Mouse (Mus musculus) CD4-positive, CD25-positive, alpha-beta regulatory T cell, adult 4 months (primary cell): Measurements from ENCODE around the gene Telo2. TPM values are rescaled to one million over a fixed set of nuclear protein-coding genes. Genes with fewer than 3 reads are reported as not detected.

Source experiments
- ATAC-seq: one replicate; pipeline ENCODE4 v1.8.0; 2017
- polyA plus RNA-seq, 2 experiments: library from polyadenylated mRNA; unstranded; fragments of 100-300 nt; shearing (Covaris generic); gene quantifications; one replicate each; pipeline ENCODE4 v1.2.1; 2017

Gene Telo2
- polyA plus RNA-seq, 2 experiments from 2014 or later: 24.4 to 36.8 TPM

GRCm38 (mm10) chr17:25100052-25100451 is 15.7 kb downstream of the Telo2 start:
- no peak for ATAC-seq

DNA sequence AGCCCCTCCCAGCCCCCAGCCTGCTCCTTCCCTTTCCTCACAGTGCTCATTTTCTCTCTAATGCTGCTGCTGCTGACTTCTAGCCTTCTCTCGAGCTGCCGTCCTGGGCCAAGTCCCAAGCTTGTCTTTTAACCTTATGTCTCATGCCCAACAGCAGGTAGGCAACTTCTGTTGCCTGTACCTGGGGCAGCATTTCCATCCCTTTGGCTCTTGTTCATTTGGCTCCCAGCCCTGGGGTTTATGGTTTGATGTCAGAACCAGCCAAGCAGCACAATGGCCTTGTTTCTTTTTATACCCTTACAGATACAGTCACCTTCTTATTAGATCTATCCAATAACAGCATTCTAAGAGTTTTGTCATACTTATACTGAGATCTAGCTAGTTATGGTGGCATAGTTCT is 19.5 kb downstream of the Telo2 start:
- ATAC-seq: no peak

GRCm38 (mm10) chr17:25090450-25090849 is 25.3 kb downstream of the Telo2 start:
- no peak for ATAC-seq

- no peak for ATAC-seq
These were observed 26.6 kb downstream of the Telo2 start for GRCm38 (mm10) chr17:25089158-25089557.

GRCm38 (mm10) chr17:25086724-25087123 is 29.0 kb downstream of the Telo2 start:
- no peak for ATAC-seq

GRCm38 (mm10) chr17:25084835-25085385 is 30.9 kb downstream of the Telo2 start:
- ATAC-seq: no peak

- ATAC-seq: no peak
These were observed 32.3 kb downstream of the Telo2 start, which contains the start of gene Tmem204 for GRCm38 (mm10) chr17:25083444-25083931. TSS of gene Tmem204 (minus strand) at chr17:25083591.

GRCm38 (mm10) chr17:25082887-25083286 is 32.9 kb downstream of the Telo2 start:
- no peak for ATAC-seq

- no peak for ATAC-seq
These were observed 33.5 kb downstream of the Telo2 start for GRCm38 (mm10) chr17:25082081-25082847.

- no peak for ATAC-seq
These were observed 34.8 kb downstream of the Telo2 start for GRCm38 (mm10) chr17:25080960-25081381.

- ATAC-seq: no peak
These were observed 35.6 kb downstream of the Telo2 start for GRCm38 (mm10) chr17:25080210-25080609.

- no peak for ATAC-seq
These were observed 37.9 kb downstream of the Telo2 start for GRCm38 (mm10) chr17:25077771-25078372.

DNA sequence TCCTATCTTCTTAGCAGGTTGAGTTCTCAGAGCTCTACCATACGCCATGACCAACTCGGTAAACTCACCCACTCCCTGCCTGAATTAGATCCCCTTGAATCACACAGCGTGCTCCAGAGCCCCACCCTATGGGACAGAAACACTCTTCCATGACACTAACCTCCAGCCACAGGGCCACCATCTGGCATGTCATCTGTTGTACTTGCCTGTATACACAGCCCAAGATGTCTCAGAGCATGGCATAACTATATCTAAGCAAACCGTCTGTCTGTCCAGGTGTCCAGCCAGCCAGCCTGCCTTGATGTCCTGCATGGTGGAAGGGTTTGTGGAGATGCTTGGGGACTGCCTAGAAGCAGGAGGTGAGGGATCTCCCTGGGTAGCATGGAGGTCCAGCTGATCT is 38.9 kb downstream of the Telo2 start:
- no peak for ATAC-seq

DNA sequence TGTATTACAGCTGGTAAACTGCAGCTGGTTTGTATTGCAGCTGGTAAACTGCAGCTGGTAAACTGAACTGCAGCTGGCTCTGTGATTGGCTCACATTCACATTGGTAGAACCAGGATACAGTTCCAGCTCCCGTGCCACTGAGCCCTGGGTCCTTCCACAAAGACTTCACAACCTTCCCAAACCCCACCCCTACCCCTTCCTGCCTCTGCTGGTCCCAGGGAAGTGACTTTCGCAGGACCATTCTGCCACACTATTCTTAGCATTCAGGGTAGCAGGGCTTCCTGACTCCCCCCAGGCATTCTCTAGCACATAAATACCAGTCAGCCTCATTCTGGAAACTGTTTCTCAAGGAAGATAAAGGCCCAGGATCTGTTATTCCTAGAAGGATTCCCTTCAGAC is 47.1 kb downstream of the Telo2 start:
- ATAC-seq: no peak

GRCm38 (mm10) chr17:25067442-25067851 is 48.3 kb downstream of the Telo2 start:
- no peak for ATAC-seq

DNA sequence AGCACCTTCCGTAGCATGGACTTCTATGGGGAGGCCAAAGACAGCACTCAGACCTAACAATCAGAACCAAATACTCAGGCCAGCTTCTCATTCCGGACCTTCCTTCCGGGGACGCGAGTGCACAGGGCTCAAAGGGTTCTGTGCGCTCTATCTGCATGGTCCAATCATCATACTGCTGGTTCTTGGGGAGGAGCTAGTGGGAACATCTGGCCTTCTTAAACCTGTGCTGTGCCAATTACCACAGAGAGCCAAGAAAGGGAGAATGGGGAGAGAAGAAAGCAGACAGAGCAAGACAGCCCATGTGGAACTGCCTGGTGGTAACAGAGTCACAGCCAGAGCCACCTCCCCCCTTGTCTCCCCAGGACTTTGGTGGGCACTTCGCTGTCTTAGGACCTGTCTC is 49.2 kb downstream of the Telo2 start:
- no peak for ATAC-seq

- no peak for ATAC-seq
These were observed 50.6 kb downstream of the Telo2 start for GRCm38 (mm10) chr17:25065189-25065588.

DNA sequence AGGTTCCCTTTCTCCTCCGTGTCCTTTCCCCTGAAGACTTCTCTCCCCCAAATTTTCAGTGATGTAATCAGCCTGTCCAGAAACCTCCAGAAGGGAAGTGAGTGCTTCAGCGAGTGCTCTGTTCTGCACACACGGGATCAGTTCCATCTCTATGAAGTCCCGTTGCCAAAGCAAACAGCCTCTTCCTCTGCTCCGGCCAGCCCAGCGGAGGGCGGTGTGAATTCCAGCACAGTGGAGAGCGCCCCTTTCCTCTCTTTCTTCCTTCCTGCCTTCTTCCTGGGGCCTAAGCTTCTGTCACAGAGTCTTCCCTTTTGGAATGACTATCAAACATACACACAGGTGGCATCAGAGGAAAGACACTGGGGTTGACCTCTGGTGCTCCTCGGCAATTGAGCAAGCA is 51.4 kb downstream of the Telo2 start:
- no peak for ATAC-seq

DNA sequence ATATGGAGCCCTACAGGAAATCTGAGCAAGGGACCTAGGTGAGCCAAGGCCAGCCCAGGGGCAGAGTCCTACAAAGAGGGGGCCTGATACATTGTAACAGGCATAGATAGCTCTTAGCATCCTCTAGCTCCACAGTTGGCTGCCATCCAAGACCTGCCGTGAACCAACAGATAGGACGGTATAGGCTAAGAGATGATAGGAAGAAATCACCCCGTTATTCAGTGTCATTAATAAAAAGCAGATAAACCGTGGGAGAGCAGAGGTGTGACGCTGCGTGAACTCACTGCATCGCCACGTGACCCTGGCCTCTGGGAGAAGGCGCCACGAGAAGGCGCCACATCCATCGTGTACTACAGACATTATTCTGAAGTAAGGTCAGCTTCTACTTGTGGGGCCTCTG is 51.9 kb downstream of the Telo2 start:
- no peak for ATAC-seq

GRCm38 (mm10) chr17:25063261-25063660 is 52.5 kb downstream of the Telo2 start:
- no peak for ATAC-seq

GRCm38 (mm10) chr17:25057041-25057440 is 58.7 kb downstream of the Telo2 start:
- ATAC-seq: no peak

DNA sequence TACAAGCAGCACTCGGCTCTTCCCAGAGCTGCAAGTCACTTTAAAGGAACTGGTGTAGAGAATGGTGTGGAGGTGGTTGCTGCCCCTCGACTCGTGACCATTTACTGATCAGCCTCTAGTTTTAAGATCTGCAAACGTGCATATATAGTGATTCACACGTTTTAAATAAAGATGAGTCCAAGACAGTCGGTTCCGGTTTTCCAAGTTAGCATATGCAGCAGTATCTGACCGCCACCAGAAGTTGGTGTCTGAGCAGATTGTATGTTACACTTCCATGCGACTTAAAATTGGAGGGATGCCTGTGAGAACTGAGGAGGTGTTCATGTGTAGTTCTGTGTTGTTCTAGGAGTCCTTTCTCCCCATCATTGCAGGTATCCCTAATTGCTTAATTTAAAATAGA is 62.5 kb downstream of the Telo2 start:
- ATAC-seq: no peak
